Mouse (Mus musculus) ES-Bruce4 (cell line): Measurements from ENCODE around the gene St6gal1. TPM values are rescaled to one million over a fixed set of nuclear protein-coding genes. Genes with fewer than 3 reads are reported as not detected.

Experiments
- H3K27ac ChIP-seq: 2 replicates; pipeline ENCODE4 v1.5.1; 2012; ENCODE audit warnings: low read length, inconsistent platforms; ENCODE audit not compliant: insufficient read depth
- H3K27me3 ChIP-seq: 2 replicates; pipeline ENCODE4 v1.6.1; 2012; ENCODE audit warnings: mild to moderate bottlenecking, low read length, inconsistent platforms; ENCODE audit not compliant: control insufficient read depth, poor library complexity, insufficient read depth, severe bottlenecking
- H3K36me3 ChIP-seq: 2 replicates; pipeline ENCODE4 v1.6.1; 2012; ENCODE audit warnings: inconsistent platforms, mild to moderate bottlenecking, low read length, moderate library complexity; ENCODE audit not compliant: control insufficient read depth, poor library complexity, insufficient read depth, severe bottlenecking
- H3K4me1 ChIP-seq: one replicate; pipeline ENCODE4 v1.8.1; 2011; ENCODE audit warnings: low read length; ENCODE audit not compliant: control insufficient read depth, insufficient read depth
- H3K4me3 ChIP-seq: 2 replicates; pipeline ENCODE4 v1.5.1; 2011; ENCODE audit warnings: low read depth, mild to moderate bottlenecking, low read length
- H3K9ac ChIP-seq: 2 replicates; pipeline ENCODE4 v1.6.1; 2012; ENCODE audit warnings: low read depth, mild to moderate bottlenecking, inconsistent platforms; ENCODE audit not compliant: poor library complexity, severe bottlenecking
- H3K9me3 ChIP-seq: replicated peaks from 2 replicates; pipeline ENCODE4 v1.6.1; 2012; ENCODE audit warnings: mild to moderate bottlenecking, low read length, inconsistent platforms; ENCODE audit not compliant: control insufficient read depth, poor library complexity, insufficient read depth, severe bottlenecking
- CTCF ChIP-seq: IDR thresholded peaks from one replicate; pipeline ENCODE4 v1.8.1; 2011; ENCODE audit warnings: low read depth, low read length
- EP300 ChIP-seq: IDR thresholded peaks from 2 replicates; pipeline ENCODE4 v1.6.1; 2011; ENCODE audit warnings: low read depth, low read length; ENCODE audit not compliant: insufficient read depth
- POLR2A ChIP-seq: IDR thresholded peaks from one replicate; pipeline ENCODE4 v1.8.1; 2011; ENCODE audit warnings: low read length; ENCODE audit not compliant: insufficient read depth
- polyA plus RNA-seq: library from polyadenylated mRNA; stranded (reverse); fragments of >200 nt; gene quantifications from 2 replicates; pipeline ENCODE4 v1.2.4, GENCODE M21; 2011; ENCODE audit warnings: low read depth; ENCODE audit not compliant: missing spikeins, insufficient read depth, insufficient read length

Gene St6gal1
- polyA plus RNA-seq, 1 experiment, result 14.0 TPM

DNA sequence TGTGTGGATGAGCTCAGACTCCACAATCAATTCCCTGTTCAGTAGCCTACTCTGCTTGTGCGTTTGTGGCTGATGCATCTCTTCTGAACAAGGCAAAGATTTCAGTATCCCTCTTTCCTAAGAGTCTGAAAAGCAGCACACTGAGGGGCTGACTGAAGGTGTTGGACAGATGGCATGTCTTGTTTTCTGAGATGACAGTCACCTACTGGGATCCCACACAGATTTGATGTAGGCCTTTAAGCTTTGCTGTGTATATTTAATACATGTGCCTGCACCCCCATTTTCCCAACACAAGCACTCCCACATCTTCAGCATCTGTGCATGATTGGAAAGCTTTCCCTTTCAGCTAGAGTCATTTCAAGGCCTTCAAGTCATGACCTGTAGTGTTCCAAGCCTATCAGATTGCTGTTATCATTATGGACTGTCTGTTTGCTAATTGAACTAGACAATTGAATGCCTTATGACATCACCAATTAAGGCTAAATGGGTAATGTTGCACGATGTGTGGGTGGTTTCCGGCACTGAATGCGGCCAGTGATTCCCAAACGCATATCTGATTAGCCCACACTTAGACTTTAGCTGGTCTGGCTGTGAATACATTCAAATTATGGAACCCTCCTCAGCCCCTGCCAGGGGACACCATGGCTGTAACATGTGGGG is 9.2 kb upstream of the St6gal1 start:
- H3K9ac ChIP-seq, result no peak overlapping the region
- no peaks in the 10 kb centered on the region for H3K9me3 ChIP-seq
- H3K27ac ChIP-seq, result no peak overlapping the region
- no peaks in the 10 kb centered on the region for H3K4me1 ChIP-seq
- no peaks in the 10 kb centered on the region for H3K27me3 ChIP-seq
- no peak overlapping the region for H3K4me3 ChIP-seq
- no peaks in the 10 kb centered on the region for H3K36me3 ChIP-seq
- no peak for TF ChIP-seq POLR2A
- TF ChIP-seq EP300, result no peak
- no peak for TF ChIP-seq CTCF

DNA sequence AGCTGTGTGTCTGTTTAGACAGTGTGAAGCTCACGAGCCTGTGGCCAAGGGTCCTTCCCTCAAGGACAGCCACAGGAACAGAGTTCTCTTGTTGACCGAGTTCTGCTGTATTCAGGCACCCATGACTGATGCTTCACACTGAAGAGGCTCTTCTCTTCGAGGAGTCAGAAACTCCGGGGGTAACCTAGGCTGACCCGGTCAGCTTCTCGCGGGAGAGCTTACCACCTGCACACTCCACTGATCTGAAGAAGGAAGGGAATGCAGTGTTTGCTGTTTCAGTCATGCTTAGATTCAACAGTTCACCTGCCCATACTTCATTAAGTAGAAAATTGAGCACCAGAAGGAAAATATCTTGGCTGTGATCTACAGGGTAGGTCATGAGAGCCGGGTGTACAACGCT is 8.2 kb upstream of the St6gal1 start:
- Histone ChIP-seq H3K4me3 (no peak overlapping the region), H3K36me3 (no peaks in the 10 kb centered on the region), H3K9ac (no peak overlapping the region), H3K9me3 (no peaks in the 10 kb centered on the region), H3K27ac (no peak overlapping the region), H3K4me1 (no peaks in the 10 kb centered on the region), H3K27me3 (no peaks in the 10 kb centered on the region)
- no peak for TF ChIP-seq CTCF
- TF ChIP-seq EP300, result no peak
- TF ChIP-seq POLR2A, result no peak

DNA sequence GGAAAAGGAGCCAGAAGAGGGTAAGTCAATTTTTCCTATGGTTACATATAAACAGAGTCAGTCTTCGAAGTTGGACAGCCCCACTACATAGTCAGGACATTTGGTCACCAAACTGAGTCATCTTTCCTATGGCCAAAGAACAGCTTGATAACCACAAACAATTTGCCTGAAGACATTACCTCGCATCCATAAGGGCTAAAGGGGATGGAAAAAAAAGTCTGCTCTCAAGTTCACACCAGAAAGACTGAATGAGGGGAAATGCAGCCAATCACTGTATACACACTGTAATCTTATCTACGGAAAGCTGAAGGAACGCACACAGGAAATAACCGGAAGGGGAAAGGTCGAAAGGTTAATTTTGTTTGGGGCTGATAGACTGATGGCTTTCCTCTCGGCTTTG is 6.2 kb upstream of the St6gal1 start:
- TF ChIP-seq CTCF, result no peak
- TF ChIP-seq POLR2A, result no peak
- no peak for TF ChIP-seq EP300
- H3K9ac ChIP-seq, result no peak overlapping the region
- H3K9me3 ChIP-seq, result no peaks in the 10 kb centered on the region
- H3K4me3 ChIP-seq, result no peak overlapping the region
- no peak overlapping the region for H3K27ac ChIP-seq
- H3K4me1 ChIP-seq, result no peaks in the 10 kb centered on the region
- no peaks in the 10 kb centered on the region for H3K27me3 ChIP-seq
- no peaks in the 10 kb centered on the region for H3K36me3 ChIP-seq

DNA sequence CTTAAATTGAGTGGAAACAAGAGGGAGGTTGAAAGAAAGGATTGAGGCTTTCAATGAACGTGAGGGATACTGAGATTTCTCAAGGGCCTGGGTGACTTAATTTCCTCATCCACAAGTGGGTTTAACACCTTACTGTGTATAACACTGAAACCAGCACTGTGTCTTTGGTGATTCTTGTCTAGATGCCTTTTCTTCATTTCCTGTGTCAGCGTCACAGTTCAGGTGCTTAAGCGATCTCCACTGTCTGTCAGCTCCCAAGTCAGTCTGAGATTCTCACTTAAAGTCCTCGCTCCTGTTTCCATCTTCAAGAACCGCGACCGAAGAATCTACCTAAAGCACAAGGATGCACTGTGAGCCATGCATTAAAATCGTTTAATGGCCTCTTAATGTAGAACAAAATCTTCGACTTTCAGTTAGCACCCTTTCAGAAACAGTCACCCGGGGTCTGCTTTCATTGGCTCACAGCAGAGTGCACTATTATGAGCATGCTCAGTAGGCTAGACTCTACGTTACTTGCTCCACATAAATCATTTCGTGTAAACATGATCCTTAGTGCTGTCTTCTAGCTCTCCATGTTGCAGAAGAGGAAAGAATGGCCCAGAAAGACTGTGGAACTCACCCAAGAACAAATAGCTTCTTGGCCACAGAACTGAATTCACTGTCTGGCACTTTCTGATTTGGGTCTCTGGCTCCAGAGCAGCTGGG is 1.2 kb upstream of the St6gal1 start:
- no peaks in the 10 kb centered on the region for H3K9me3 ChIP-seq
- no peaks in the 10 kb centered on the region for H3K27me3 ChIP-seq
- no peaks in the 10 kb centered on the region for H3K4me1 ChIP-seq
- H3K36me3 ChIP-seq, result no peaks in the 10 kb centered on the region
- TF ChIP-seq CTCF, result no peak
- TF ChIP-seq EP300, result no peak
- TF ChIP-seq POLR2A, result no peak
- H3K9ac ChIP-seq, result no peak overlapping the region
- no peak overlapping the region for H3K4me3 ChIP-seq
- no peak overlapping the region for H3K27ac ChIP-seq

DNA sequence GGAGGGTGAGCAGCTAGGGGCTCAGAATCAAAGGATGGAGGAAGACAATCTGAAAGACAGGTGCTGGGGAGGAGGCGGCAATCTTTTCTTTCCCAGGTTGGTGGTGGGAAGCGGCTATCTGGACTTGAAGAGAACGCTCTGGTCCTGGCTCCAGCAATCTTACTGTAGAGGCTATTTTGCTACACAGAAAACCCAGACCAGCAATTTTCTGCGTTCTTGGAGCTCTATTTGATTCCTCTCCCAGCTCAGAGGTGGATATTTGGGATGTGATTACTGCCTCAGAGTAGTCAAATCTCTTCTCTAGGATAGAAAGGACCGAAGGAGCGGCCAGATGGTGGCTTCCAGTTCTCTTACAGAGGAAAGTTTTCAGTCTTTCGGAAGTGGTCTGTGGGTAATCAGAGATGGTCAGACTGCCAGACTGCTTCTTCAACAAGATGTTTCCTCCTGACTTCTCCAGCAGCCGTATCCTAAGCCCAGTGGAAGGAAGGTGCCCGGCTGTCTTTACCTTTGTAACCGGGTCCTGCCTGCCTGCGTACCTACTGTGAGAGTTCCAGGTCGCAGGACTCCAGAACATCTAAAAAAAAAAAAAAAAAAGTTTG is 570 bp upstream of the St6gal1 start:
- H3K36me3 ChIP-seq, result no peaks in the 10 kb centered on the region
- H3K27ac ChIP-seq, result no peak overlapping the region
- no peaks in the 10 kb centered on the region for H3K9me3 ChIP-seq
- TF ChIP-seq POLR2A, result no peak
- no peak for TF ChIP-seq CTCF
- no peak for TF ChIP-seq EP300
- no peaks in the 10 kb centered on the region for H3K27me3 ChIP-seq
- no peaks in the 10 kb centered on the region for H3K4me1 ChIP-seq
- peak overlapping the region; percentile 16; the same call in 1 of the 2 replicates for H3K9ac ChIP-seq
- H3K4me3 ChIP-seq, result no peak overlapping the region
